Mouse (Mus musculus): Measurements from ENCODE around the gene Hist1h1c. TPM values are rescaled to one million over a fixed set of nuclear protein-coding genes. Genes with fewer than 3 reads are reported as not detected.
"Not testable (repeated sequence)": the region's sequence is repeated elsewhere in the genome, so short reads cannot be mapped to it uniquely, and the experiment has no call there.

Hist1h1c gene
- polyA plus RNA-seq, 1 experiment from 2014 or later = 6.9 TPM

DNA sequence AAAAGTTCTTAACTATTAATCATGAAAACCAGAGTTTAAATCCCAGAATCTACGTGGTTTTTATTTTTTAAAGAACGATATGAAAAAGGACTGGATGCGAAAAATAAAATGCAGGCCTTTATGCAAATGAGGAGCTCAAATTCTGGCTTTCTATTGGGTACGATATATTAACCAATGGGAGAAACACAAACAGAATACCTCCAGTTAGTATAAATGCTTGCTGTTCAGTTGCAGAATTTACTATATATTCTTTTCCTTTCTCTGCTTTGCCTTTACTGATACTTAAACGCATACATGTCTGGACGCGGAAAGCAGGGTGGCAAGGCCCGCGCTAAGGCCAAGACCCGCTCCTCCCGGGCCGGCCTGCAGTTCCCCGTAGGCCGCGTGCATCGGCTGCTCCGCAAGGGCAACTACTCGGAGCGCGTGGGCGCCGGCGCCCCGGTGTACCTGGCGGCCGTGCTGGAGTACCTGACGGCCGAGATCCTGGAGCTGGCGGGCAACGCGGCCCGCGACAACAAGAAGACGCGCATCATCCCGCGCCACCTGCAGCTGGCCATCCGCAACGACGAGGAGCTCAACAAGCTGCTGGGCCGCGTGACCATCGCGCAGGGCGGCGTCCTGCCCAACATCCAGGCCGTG lies 12.3 kb downstream of the Hist1h1c start, which contains the start of gene Hist1h2ab:
Gene Hist1h2ab, plus strand, starts transcription at position 288 of the 639 bp plus-strand sequence.
- H3K27ac ChIP-seq = peak within 1 kb of the TSS; percentile 91
- ATAC-seq (replicated peaks) = peak; percentile 55
- H3K9me3 ChIP-seq; H3K36me3 ChIP-seq (replicated peaks); H3K27me3 ChIP-seq (replicated peaks): not testable (repeated sequence)
- WGBS = under 1% methylated on average over 35 of the region's 47 CpGs
- H3K4me1 ChIP-seq = peaks cover 21% of the 10 kb centered on the region
- H3K9ac ChIP-seq = peak within 1 kb of the TSS; percentile 38; the same call in 1 of the 2 replicates
- H3K4me3 ChIP-seq = peak within 1 kb of the TSS; percentile 46
- peak within 1 kb of the TSS; percentile 83 for H3K4me2 ChIP-seq

DNA sequence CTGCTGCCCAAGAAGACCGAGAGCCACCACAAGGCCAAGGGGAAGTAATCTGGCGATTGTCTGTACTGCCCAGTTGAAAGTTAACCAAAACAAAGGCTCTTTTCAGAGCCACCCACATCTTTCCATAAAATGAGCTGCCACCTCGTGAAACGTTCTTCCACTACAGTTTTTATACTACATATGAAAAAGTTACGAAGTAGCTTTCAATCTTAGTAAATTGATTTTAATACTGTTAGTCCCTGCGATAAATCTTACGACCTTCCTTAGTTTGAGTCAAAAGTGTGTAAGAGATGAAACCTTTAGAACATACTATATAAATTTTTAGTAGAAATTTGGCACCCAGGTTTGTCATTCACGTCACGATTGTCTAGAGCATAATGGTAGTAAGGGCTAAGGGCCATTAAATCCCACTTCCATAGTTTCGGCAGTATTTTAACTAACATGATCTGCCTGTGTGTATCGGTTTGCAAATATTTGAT lies 12.9 kb downstream of the Hist1h1c start:
- Histone ChIP-seq H3K9ac (no peak overlapping the region), H3K36me3 (replicated peaks) (no peaks in the 10 kb centered on the region), H3K4me3 (peak overlapping the region; percentile 46), H3K9me3 (no peaks in the 10 kb centered on the region), H3K4me2 (peak overlapping the region; percentile 83), H3K27me3 (replicated peaks) (no peaks in the 10 kb centered on the region), H3K27ac (peak overlapping the region; percentile 91), H3K4me1 (peaks cover 23% of the 10 kb centered on the region)
- ATAC-seq (replicated peaks) = 0 out of 2 replicates have a peak, but pooled peaks have one; percentile 24
- under 1% methylated on average over 11 of the region's 11 CpGs for WGBS

DNA sequence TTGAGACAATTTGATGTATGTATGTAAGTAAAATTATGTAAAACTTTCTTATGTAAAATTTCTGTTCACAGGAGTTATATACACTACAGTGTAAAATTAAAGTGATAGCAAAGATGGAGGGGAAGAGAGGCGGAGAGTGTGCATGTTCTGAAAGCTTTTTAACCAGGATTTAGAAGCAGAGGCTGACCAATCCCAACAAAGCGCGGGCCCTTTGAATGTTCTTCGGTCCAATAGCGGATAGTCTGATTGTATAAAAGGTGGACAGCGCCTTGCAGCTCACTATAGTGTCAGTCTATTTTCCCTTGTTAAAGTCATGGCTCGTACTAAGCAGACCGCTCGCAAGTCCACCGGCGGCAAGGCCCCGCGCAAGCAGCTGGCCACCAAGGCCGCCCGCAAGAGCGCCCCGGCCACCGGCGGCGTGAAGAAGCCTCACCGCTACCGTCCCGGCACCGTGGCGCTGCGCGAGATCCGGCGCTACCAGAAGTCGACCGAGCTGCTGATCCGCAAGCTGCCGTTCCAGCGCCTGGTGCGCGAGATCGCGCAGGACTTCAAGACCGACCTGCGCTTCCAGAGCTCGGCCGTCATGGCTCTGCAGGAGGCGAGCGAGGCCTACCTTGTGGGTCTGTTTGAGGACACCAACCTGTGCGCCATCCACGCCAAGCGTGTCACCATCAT lies 13.6 kb downstream of the Hist1h1c start, which contains the start of gene Hist1h3b:
Gene Hist1h3b, plus strand, starts transcription at position 201 of the 675 bp plus-strand sequence.
- 0% methylated on average over 25 of the region's 47 CpGs for whole genome bisulfite sequencing
- Histone ChIP-seq H3K9ac (peak within 1 kb of the TSS; percentile 38; the same call in 1 of the 2 replicates), H3K4me2 (peak within 1 kb of the TSS; percentile 83), H3K27ac (peak within 1 kb of the TSS; percentile 91), H3K4me3 (peak within 1 kb of the TSS; percentile 46), H3K4me1 (peaks cover 21% of the 10 kb centered on the region)
- H3K9me3 ChIP-seq; H3K27me3 ChIP-seq (replicated peaks); H3K36me3 ChIP-seq (replicated peaks): not testable (repeated sequence)
- ATAC-seq (replicated peaks) = peak; percentile 76

DNA sequence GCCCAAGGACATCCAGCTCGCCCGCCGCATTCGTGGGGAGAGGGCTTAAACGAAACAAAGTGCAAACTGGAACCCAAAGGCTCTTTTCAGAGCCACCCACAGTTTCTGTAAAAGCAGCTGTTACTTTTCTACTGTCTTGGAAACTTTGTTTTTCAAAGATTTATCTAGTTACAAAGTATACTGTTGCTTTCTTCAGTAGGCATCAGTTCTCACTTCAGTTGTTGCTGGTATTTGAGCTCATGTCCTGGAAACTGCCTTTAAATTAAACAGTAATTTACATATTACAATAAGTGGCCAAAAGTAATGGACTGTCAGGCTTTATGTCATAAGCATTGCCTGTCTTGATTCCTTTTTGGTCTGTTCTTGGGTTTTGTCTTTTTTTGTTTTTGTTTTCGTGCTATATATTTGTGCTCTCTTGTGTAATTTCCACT lies 14.1 kb downstream of the Hist1h1c start:
- Histone ChIP-seq H3K9ac (no peak overlapping the region), H3K4me1 (peaks cover 20% of the 10 kb centered on the region), H3K36me3 (replicated peaks) (no peaks in the 10 kb centered on the region), H3K9me3 (no peaks in the 10 kb centered on the region), H3K27ac (no peak overlapping the region), H3K4me2 (peak overlapping the region; percentile 83), H3K27me3 (replicated peaks) (no peaks in the 10 kb centered on the region), H3K4me3 (peak overlapping the region; percentile 5; the same call in 1 of the 2 replicates)
- WGBS = 3% methylated on average over 6 of the region's 6 CpGs
- no peak for ATAC-seq (replicated peaks)

DNA sequence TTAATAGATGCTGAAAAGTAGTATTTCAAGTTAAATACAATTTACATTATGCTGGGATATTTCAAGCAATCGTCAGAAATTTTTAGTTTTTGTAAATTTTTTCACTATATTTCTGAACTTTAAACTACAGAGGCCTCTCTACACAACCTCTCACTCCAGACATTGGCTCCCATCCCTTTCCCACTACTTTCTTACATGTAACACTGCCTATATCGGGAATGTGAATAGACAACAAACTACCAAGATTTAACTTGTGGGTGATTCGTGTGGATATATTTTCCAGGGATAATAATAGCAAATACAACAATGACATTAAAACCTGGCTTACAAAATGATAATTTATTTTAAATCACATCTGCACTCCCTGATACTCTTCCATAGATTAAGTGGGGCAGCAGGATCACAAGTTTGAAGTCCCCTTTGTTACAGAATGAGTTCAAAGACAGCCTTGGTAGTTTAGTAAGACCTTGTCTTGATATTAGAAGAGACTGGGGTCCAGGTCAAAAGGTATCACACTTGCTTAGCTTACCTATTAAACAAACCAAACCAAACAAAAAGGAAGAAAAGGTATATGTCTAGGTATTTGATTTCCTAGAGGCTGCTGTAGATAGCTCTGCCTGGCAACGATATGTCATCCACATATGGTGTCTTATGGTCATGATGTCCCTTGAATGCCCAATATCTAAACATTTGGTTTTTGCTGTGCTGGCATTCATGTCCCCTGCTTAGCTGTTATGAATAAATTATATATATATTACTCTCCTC lies 14.9 kb downstream of the Hist1h1c start:
- Histone ChIP-seq H3K27ac (no peak overlapping the region), H3K4me2 (no peak overlapping the region), H3K4me3 (no peak overlapping the region), H3K36me3 (replicated peaks) (no peaks in the 10 kb centered on the region), H3K9me3 (no peaks in the 10 kb centered on the region), H3K4me1 (peaks cover 16% of the 10 kb centered on the region), H3K27me3 (replicated peaks) (no peaks in the 10 kb centered on the region), H3K9ac (no peak overlapping the region)
- no peak for ATAC-seq (replicated peaks)
- WGBS = 51% methylated on average over 4 of the region's 4 CpGs

DNA sequence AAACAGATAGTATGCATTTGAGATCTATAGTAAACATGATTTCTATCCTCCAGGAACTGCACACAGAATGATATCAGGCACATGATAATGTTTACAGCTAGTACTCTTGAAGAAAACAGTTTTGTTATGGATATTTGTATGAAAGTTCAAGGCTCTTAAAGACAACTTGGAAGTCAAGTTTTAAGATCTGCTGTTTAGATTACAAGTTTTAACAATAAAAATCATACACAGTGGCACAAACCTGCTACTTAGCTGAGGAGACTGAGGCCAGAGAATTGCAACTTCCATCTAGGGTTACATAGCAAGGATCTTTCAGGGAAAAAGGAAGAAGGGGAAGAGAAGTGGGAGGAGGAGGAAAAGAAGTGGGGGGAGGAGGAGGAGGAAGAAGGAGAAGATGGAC lies 16.4 kb downstream of the Hist1h1c start:
- Histone ChIP-seq H3K4me2 (no peak overlapping the region), H3K4me3 (no peak overlapping the region), H3K36me3 (replicated peaks) (no peaks in the 10 kb centered on the region), H3K27me3 (replicated peaks) (no peaks in the 10 kb centered on the region), H3K9me3 (no peaks in the 10 kb centered on the region), H3K4me1 (peaks cover 19% of the 10 kb centered on the region), H3K27ac (no peak overlapping the region), H3K9ac (no peak overlapping the region)
- no peak for ATAC-seq (replicated peaks)

DNA sequence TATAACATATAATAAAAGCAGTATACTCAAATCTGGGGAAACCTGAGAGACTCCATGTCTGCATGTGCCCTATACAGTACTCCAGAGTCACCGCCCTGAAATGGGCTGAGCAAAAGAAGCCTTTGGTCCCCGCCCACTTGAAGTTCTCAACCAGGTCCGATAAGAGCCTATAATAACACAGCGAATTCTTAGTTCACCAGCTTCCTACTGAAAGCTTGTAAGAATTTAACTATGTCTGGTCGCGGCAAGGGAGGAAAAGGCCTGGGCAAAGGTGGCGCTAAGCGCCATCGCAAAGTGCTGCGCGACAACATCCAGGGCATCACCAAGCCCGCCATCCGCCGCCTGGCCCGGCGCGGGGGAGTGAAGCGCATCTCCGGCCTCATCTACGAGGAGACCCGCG lies 18.2 kb downstream of the Hist1h1c start, which contains the start of gene Hist1h4b:
Gene Hist1h4b, plus strand, starts transcription at position 224 of the 400 bp plus-strand sequence.
- 0% methylated on average over 18 of the region's 22 CpGs for WGBS
- peak within 1 kb of the TSS; percentile 40; the same call in 1 of the 2 replicates for H3K9ac ChIP-seq
- H3K27me3 ChIP-seq (replicated peaks) = no peaks in the 10 kb centered on the region

DNA sequence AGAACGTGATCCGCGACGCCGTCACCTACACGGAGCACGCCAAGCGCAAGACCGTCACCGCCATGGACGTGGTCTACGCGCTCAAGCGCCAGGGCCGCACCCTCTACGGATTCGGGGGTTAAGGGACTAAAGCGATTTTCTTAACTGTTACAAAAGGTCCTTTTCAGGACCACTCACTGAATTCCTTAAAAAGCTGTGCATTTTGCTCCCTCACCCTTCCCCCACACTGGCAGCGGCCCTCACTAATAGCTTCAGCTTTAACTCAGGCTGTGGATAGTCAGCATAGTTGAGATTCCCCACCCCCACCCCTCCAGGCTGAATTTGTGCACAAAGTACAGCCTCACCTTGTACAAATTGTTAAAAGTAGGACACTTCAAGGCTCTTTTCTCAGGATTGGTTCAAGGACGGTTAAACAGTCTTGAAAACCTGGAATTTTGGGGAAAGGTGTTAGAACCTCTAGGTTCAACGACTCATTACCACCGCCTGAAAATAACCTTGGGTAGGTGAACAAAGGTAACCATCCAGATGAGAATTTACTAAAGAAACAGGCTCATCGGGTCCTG lies 18.7 kb downstream of the Hist1h1c start:
- ATAC-seq (replicated peaks) = peak; percentile 22
- Histone ChIP-seq H3K4me2 (peak overlapping the region; percentile 63), H3K4me3 (peak overlapping the region; percentile 38), H3K36me3 (replicated peaks) (no peaks in the 10 kb centered on the region), H3K9ac (peak overlapping the region; percentile 40; the same call in 1 of the 2 replicates), H3K9me3 (no peaks in the 10 kb centered on the region), H3K27me3 (replicated peaks) (no peaks in the 10 kb centered on the region), H3K4me1 (peaks cover 25% of the 10 kb centered on the region), H3K27ac (peak overlapping the region; percentile 82)
- WGBS = under 1% methylated on average over 20 of the region's 23 CpGs

More for the DNA sequence above, 18.2 kb downstream of the Hist1h1c start, which contains the start of gene Hist1h4b:
- Histone ChIP-seq H3K36me3 (replicated peaks) (no peaks in the 10 kb centered on the region), H3K4me1 (peaks cover 24% of the 10 kb centered on the region), H3K27ac (peak within 1 kb of the TSS; percentile 82), H3K9me3 (no peaks in the 10 kb centered on the region), H3K4me2 (peak within 1 kb of the TSS; percentile 63), H3K4me3 (peak within 1 kb of the TSS; percentile 38)
- peak; percentile 78 for ATAC-seq (replicated peaks)

DNA sequence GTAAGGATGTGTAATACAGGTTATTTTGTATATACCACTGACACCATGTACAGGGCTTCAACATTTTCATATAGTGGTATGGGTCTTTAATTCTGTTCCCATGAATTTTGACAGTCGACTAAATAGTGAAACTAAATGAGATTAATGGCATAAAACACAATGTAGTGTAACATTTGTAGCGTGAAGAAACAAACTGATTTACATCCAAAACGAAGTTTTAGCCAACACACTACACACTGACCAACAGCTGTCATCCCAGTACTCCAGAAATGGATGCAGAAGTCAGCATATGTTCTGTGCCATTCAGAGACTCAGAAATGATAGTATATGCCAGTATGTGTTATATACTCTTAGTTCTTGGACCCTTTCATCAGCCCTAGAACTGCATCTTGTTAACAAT lies 19.3 kb downstream of the Hist1h1c start:
- no peaks in the 10 kb centered on the region for H3K9me3 ChIP-seq
- peaks cover 28% of the 10 kb centered on the region for H3K4me1 ChIP-seq
- WGBS = 49% methylated on average over 3 of the region's 3 CpGs
- H3K4me2 ChIP-seq = no peak overlapping the region
- no peaks in the 10 kb centered on the region for H3K36me3 ChIP-seq (replicated peaks)
- no peak overlapping the region for H3K4me3 ChIP-seq
- no peak overlapping the region for H3K27ac ChIP-seq
- H3K9ac ChIP-seq = no peak overlapping the region
- ATAC-seq (replicated peaks) = no peak
- H3K27me3 ChIP-seq (replicated peaks) = no peaks in the 10 kb centered on the region

DNA sequence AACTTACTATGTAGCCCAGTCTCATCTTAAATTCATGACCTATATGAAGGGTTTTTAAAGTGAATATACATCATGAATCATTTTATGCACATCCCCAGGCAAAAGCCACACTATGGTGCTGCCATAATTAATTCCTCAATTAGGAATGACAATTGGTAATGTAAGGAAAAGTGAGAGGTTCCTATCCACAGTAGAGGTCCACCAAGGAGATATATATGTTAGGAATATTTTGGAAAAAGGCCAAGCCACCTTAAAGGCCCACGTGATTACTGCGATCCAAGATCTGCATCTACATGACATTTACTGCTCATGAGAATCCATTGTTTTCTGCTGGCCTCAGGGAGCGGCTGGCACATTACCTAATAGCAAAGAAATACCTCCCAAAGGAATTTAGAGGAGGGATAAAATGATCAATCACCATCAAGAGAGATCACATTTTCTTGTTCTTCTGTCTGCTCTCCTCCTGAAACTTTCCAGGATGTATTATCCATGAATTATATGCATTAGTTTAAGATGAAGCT lies 20.7 kb downstream of the Hist1h1c start:
- Histone ChIP-seq H3K27me3 (replicated peaks) (no peaks in the 10 kb centered on the region), H3K9me3 (no peaks in the 10 kb centered on the region), H3K9ac (no peak overlapping the region), H3K4me1 (peaks cover 38% of the 10 kb centered on the region), H3K27ac (no peak overlapping the region), H3K36me3 (replicated peaks) (no peaks in the 10 kb centered on the region), H3K4me3 (no peak overlapping the region), H3K4me2 (no peak overlapping the region)
- ATAC-seq (replicated peaks) = no peak
- 87% methylated on average over 3 of the region's 3 CpGs for WGBS

DNA sequence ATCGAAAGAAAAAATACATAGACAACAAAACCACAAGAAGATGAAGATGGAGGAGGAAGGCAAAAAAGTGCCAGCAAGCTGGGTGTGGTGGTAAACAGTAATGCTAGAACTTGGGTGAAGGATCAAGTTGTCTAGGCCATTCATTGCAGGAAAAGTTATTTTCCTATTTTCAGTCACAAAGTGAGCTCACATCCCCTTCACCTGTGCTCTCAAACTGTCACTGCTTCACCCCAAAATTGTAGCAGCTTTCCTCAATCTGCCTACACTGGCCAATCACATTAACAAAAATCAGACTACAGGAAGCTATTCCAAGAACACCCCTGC lies 21.3 kb downstream of the Hist1h1c start:
- H3K4me3 ChIP-seq = peak overlapping the region; percentile 65; the same call in 1 of the 2 replicates
- ATAC-seq (replicated peaks) = no peak
- peak overlapping the region; percentile 94 for H3K4me2 ChIP-seq
- H3K9me3 ChIP-seq = no peaks in the 10 kb centered on the region
- H3K27ac ChIP-seq = peak overlapping the region; percentile 87; the same call in 1 of the 2 replicates
- no peaks in the 10 kb centered on the region for H3K27me3 ChIP-seq (replicated peaks)
- no peaks in the 10 kb centered on the region for H3K36me3 ChIP-seq (replicated peaks)
- whole genome bisulfite sequencing = 85% methylated on average over 1 of the region's 1 CpGs
- no peak overlapping the region for H3K9ac ChIP-seq
- peaks cover 40% of the 10 kb centered on the region for H3K4me1 ChIP-seq
